Mouse (Mus musculus) fibroblast of lung, adult 2 months (primary cell): ENCODE measurements around the gene Rangap1.
"Not testable (repeated sequence)": the region's sequence is repeated elsewhere in the genome, so short reads cannot be mapped to it uniquely, and the experiment has no call there.

Experiments
- DNase-seq: peaks from one replicate; pipeline ENCODE4 v3.0.0-alpha.2; 2011; ENCODE audit warnings: low read depth

Gene Rangap1

GRCm38 (mm10) chr15:81742368-81742767 is 3.0 kb downstream of the Rangap1 start:
- not testable (repeated sequence) for DNase-seq

- DNase-seq: no peak
Observed at GRCm38 (mm10) chr15:81739924-81740323, 5.4 kb downstream of the Rangap1 start.

GRCm38 (mm10) chr15:81739296-81739695 is 6.0 kb downstream of the Rangap1 start:
- no peak for DNase-seq

- no peak for DNase-seq
Observed at GRCm38 (mm10) chr15:81735075-81735474, 10.3 kb downstream of the Rangap1 start.

- DNase-seq: peak; percentile 99
Observed at GRCm38 (mm10) chr15:81729792-81730635, 15.3 kb downstream of the Rangap1 start.

GRCm38 (mm10) chr15:81729241-81729791 is 16.0 kb downstream of the Rangap1 start:
- no peak for DNase-seq

GRCm38 (mm10) chr15:81725965-81726364 is 19.4 kb downstream of the Rangap1 start:
- DNase-seq: no peak

- no peak for DNase-seq
Observed at GRCm38 (mm10) chr15:81723653-81724052, 21.7 kb downstream of the Rangap1 start.

- no peak for DNase-seq
Observed at GRCm38 (mm10) chr15:81722361-81722760, 23.0 kb downstream of the Rangap1 start.

- DNase-seq: no peak
Observed at GRCm38 (mm10) chr15:81719139-81719531, 26.2 kb downstream of the Rangap1 start.

- no peak for DNase-seq
Observed at GRCm38 (mm10) chr15:81718336-81719138, 26.8 kb downstream of the Rangap1 start.

GRCm38 (mm10) chr15:81713742-81714141 is 31.6 kb downstream of the Rangap1 start:
- DNase-seq: no peak

GRCm38 (mm10) chr15:81710801-81711200 is 34.5 kb downstream of the Rangap1 start:
- DNase-seq: no peak

GRCm38 (mm10) chr15:81709686-81710085 is 35.6 kb downstream of the Rangap1 start:
- no peak for DNase-seq

- DNase-seq: no peak
Observed at GRCm38 (mm10) chr15:81708991-81709390, 36.3 kb downstream of the Rangap1 start.

- DNase-seq: no peak
Observed at GRCm38 (mm10) chr15:81703094-81703489, 42.2 kb downstream of the Rangap1 start.

- DNase-seq: no peak
Observed at GRCm38 (mm10) chr15:81702306-81703093, 42.8 kb downstream of the Rangap1 start.

GRCm38 (mm10) chr15:81701350-81701749 is 44.0 kb downstream of the Rangap1 start:
- not testable (repeated sequence) for DNase-seq

- no peak for DNase-seq
Observed at GRCm38 (mm10) chr15:81700601-81701000, 44.7 kb downstream of the Rangap1 start.

- no peak for DNase-seq
Observed at GRCm38 (mm10) chr15:81700161-81700560, 45.2 kb downstream of the Rangap1 start.

- no peak for DNase-seq
Observed at GRCm38 (mm10) chr15:81698532-81698931, 46.8 kb downstream of the Rangap1 start.

GRCm38 (mm10) chr15:81697847-81698246 is 47.5 kb downstream of the Rangap1 start:
- DNase-seq: no peak
